Mouse (Mus musculus) thymus, adult 2 months (tissue): ENCODE data around the gene 4933421I07Rik. TPM values are rescaled to one million over a fixed set of nuclear protein-coding genes. Genes with fewer than 3 reads are reported as not detected.

Experiments
- DNase-seq: peaks from one replicate; pipeline ENCODE4 v3.0.0; 2021
- H3K27ac ChIP-seq: fragments of 200-500 bp; 2 replicates; pipeline ENCODE4 v1.5.1; 2012; ENCODE audit warnings: low read length, control low read depth; ENCODE audit not compliant: control insufficient read depth, insufficient read depth
- H3K27me3 ChIP-seq: fragments of 200-500 bp; 2 replicates; pipeline ENCODE4 v1.6.1; 2012; ENCODE audit warnings: mild to moderate bottlenecking, low read length, moderate library complexity, mixed read lengths; ENCODE audit not compliant: control insufficient read depth, insufficient read depth
- H3K36me3 ChIP-seq: fragments of 200-500 bp; 2 replicates; pipeline ENCODE4 v1.6.1; 2012; ENCODE audit warnings: mild to moderate bottlenecking, low read length, moderate library complexity; ENCODE audit not compliant: control insufficient read depth, insufficient read depth
- H3K4me1 ChIP-seq: fragments of 200-500 bp; replicated peaks from 2 replicates; pipeline ENCODE4 v1.6.1; 2012; ENCODE audit warnings: low read length; ENCODE audit not compliant: control insufficient read depth, insufficient read depth
- H3K4me3 ChIP-seq: fragments of 200-500 bp; 2 replicates; pipeline ENCODE4 v1.5.1; 2012; ENCODE audit warnings: mild to moderate bottlenecking, low read length, control low read depth, moderate library complexity; ENCODE audit not compliant: control insufficient read depth, insufficient read depth
- CTCF ChIP-seq: fragments of 200-500 bp; IDR thresholded peaks from 2 replicates; pipeline ENCODE4 v1.5.1; 2012; ENCODE audit warnings: mild to moderate bottlenecking, control low read depth, low read length, moderate library complexity, borderline replicate concordance; ENCODE audit not compliant: control insufficient read depth, poor library complexity, insufficient read depth; ENCODE audit errors: extremely low read depth
- POLR2A ChIP-seq: fragments of 200-500 bp; IDR thresholded peaks from 2 replicates; pipeline ENCODE4 v1.6.1; 2012; ENCODE audit warnings: mild to moderate bottlenecking, low read length, control low read depth, moderate library complexity; ENCODE audit not compliant: control insufficient read depth, poor library complexity, insufficient read depth; ENCODE audit errors: extremely low read depth
- WGBS: fragments of 180-500 bp; shearing (Covaris S2); methylation state at CpG from one replicate; pipeline ENCODE4 v1.1.7; 2018; 5-methylcytosine and 5-hydroxymethylcytosine counted together
- polyA plus RNA-seq: library from polyadenylated mRNA; depleted of rRNA; stranded (reverse); fragments of >200 nt; gene quantifications from 2 replicates; pipeline ENCODE4 v1.2.3, GENCODE M21; 2012; rRNA removed

Gene 4933421I07Rik
- polyA plus RNA-seq, 1 experiment: not detected

DNA sequence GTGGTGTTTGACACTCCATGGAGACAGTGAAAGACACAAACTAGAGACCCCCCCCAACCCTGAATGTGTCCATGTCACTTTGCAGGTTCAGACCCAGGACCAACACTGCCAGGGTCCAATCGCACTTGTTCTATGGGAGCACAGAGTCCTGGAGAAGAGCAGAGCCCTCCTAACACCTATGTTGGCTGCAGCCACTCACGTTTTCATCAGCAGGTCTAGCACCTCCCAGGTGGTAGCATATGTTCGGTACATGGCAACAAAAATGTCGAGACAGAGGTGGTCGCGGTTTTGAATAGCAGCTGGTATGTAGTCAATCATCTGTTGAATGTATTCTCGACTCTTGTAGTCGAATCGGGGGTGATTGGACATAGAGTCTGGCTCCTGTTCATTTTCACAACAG, 568 bp downstream of the 4933421I07Rik start:
- Histone ChIP-seq H3K27ac (no peak overlapping the region), H3K4me1 (no peaks in the 10 kb centered on the region), H3K4me3 (no peak overlapping the region), H3K36me3 (no peaks in the 10 kb centered on the region), H3K27me3 (no peaks in the 10 kb centered on the region)
- DNase-seq: no peak
- TF ChIP-seq POLR2A: no peak
- no peak for TF ChIP-seq CTCF
- 93% methylated on average over 9 of the region's 9 CpGs for whole genome bisulfite sequencing

Other genes with a start within 250 kb of the 4933421I07Rik start
- gene Vmn2r61, start 188.1 kb downstream of the 4933421I07Rik start, polyA plus RNA-seq: not detected in 2 replicates
- 7.8 and 10.6 TPM in 2 replicates for gene Zfp141, start 57.6 kb upstream of the 4933421I07Rik start, polyA plus RNA-seq
- not detected in 2 replicates for gene Gm21028, start 130.5 kb upstream of the 4933421I07Rik start, polyA plus RNA-seq
- not detected in 2 replicates for gene Zfp977, start 144.4 kb upstream of the 4933421I07Rik start, polyA plus RNA-seq
- 0.20 and 0.28 TPM in 2 replicates for gene Zfp976, start 194.5 kb upstream of the 4933421I07Rik start, polyA plus RNA-seq
- 0.23 and 0.43 TPM in 2 replicates for gene Zfp975, start 244.6 kb upstream of the 4933421I07Rik start, polyA plus RNA-seq